Mouse (Mus musculus): ENCODE measurements at regions not wholly inside any gene's neighbourhood (a gene's known extent, or its start where the extent isn't known, plus 50 kb on each side); places are given as distances from the start of the nearest gene placed in this dataset.
"Not testable (repeated sequence)": the region's sequence is repeated elsewhere in the genome, so short reads cannot be mapped to it uniquely, and the experiment has no call there.

GRCm38 (mm10) chr15:92974931-92975330 is 300.0 kb downstream of the Gxylt1 start:
- H3K4me2 ChIP-seq (replicated peaks) = no peak overlapping the region
- H3K9me3 ChIP-seq = no peaks in the 10 kb centered on the region
- no peak overlapping the region for H3K4me3 ChIP-seq
- H3K4me1 ChIP-seq = 0 out of 2 replicates have a peak, but pooled peaks cover 4% of the 10 kb centered on the region
- WGBS = 79% methylated on average over 3 of the region's 3 CpGs
- no peak overlapping the region for H3K27ac ChIP-seq
- H3K9ac ChIP-seq = no peak overlapping the region
- H3K27me3 ChIP-seq = no peaks in the 10 kb centered on the region
- ATAC-seq (ENCODE audit: low FRiP score, low read depth) = no peak
- H3K36me3 ChIP-seq = no peaks in the 10 kb centered on the region

GRCm38 (mm10) chr15:92973651-92974229 is 301.2 kb downstream of the Gxylt1 start:
- 77% methylated on average over 9 of the region's 9 CpGs for WGBS
- Histone ChIP-seq H3K9me3 (no peaks in the 10 kb centered on the region), H3K27me3 (no peaks in the 10 kb centered on the region), H3K4me3 (no peak overlapping the region), H3K4me2 (replicated peaks) (no peak overlapping the region), H3K4me1 (0 out of 2 replicates have a peak, but pooled peaks cover 4% of the 10 kb centered on the region), H3K9ac (no peak overlapping the region), H3K27ac (no peak overlapping the region), H3K36me3 (no peaks in the 10 kb centered on the region)
- ATAC-seq (ENCODE audit: low FRiP score, low read depth) = no peak

- no peaks in the 10 kb centered on the region for H3K9me3 ChIP-seq
- H3K27ac ChIP-seq = no peak overlapping the region
- no peak for ATAC-seq (ENCODE audit: low FRiP score, low read depth)
- WGBS = 90% methylated on average over 1 of the region's 1 CpGs
- H3K9ac ChIP-seq = no peak overlapping the region
- H3K4me2 ChIP-seq (replicated peaks) = no peak overlapping the region
- no peaks in the 10 kb centered on the region for H3K36me3 ChIP-seq
- no peaks in the 10 kb centered on the region for H3K4me1 ChIP-seq
- H3K27me3 ChIP-seq = no peaks in the 10 kb centered on the region
- H3K4me3 ChIP-seq = no peak overlapping the region
Measured at GRCm38 (mm10) chr15:92965556-92965955, 309.4 kb downstream of the Gxylt1 start.

- Histone ChIP-seq H3K36me3 (no peaks in the 10 kb centered on the region), H3K27ac (no peak overlapping the region), H3K9ac (no peak overlapping the region), H3K9me3 (no peaks in the 10 kb centered on the region), H3K4me1 (no peaks in the 10 kb centered on the region), H3K4me3 (no peak overlapping the region), H3K27me3 (no peaks in the 10 kb centered on the region), H3K4me2 (replicated peaks) (no peak overlapping the region)
- WGBS = 78% methylated on average over 3 of the region's 3 CpGs
- ATAC-seq (ENCODE audit: low FRiP score, low read depth) = no peak
Measured at GRCm38 (mm10) chr15:92964901-92965300, 310.1 kb downstream of the Gxylt1 start.

GRCm38 (mm10) chr15:92964131-92964530 is 310.8 kb downstream of the Gxylt1 start:
- no peak for ATAC-seq (ENCODE audit: low FRiP score, low read depth)
- WGBS = 54% methylated on average over 1 of the region's 1 CpGs
- H3K27ac ChIP-seq = no peak overlapping the region

GRCm38 (mm10) chr15:92950912-92951311 is 324.1 kb downstream of the Gxylt1 start:
- WGBS = 86% methylated on average over 3 of the region's 3 CpGs
- not testable (repeated sequence) for H3K9ac ChIP-seq; H3K27ac ChIP-seq; H3K27me3 ChIP-seq; H3K36me3 ChIP-seq; H3K9me3 ChIP-seq; H3K4me2 ChIP-seq (replicated peaks); ATAC-seq (ENCODE audit: low FRiP score, low read depth); H3K4me3 ChIP-seq
- H3K4me1 ChIP-seq = 0 out of 2 replicates have a peak, but pooled peaks cover 11% of the 10 kb centered on the region

More at GRCm38 (mm10) chr15:92964131-92964530, 310.8 kb downstream of the Gxylt1 start:
- H3K9me3 ChIP-seq = no peaks in the 10 kb centered on the region
- no peak overlapping the region for H3K4me3 ChIP-seq
- H3K4me2 ChIP-seq (replicated peaks) = no peak overlapping the region
- no peaks in the 10 kb centered on the region for H3K27me3 ChIP-seq
- no peak overlapping the region for H3K9ac ChIP-seq
- H3K4me1 ChIP-seq = no peaks in the 10 kb centered on the region
- no peaks in the 10 kb centered on the region for H3K36me3 ChIP-seq

GRCm38 (mm10) chr15:92946216-92946615 is 328.8 kb downstream of the Gxylt1 start:
- H3K9me3 ChIP-seq = no peaks in the 10 kb centered on the region
- H3K36me3 ChIP-seq = no peaks in the 10 kb centered on the region
- H3K27me3 ChIP-seq = peaks cover 5% of the 10 kb centered on the region
- no peak overlapping the region for H3K4me3 ChIP-seq
- 0 out of 2 replicates have a peak, but pooled peaks cover under 1% of the 10 kb centered on the region for H3K4me1 ChIP-seq
- no peak overlapping the region for H3K9ac ChIP-seq
- no peak overlapping the region for H3K4me2 ChIP-seq (replicated peaks)
- no peak for ATAC-seq (ENCODE audit: low FRiP score, low read depth)
- no peak overlapping the region for H3K27ac ChIP-seq
- WGBS = 82% methylated on average over 5 of the region's 5 CpGs

GRCm38 (mm10) chr15:92903821-92904220 is 371.2 kb downstream of the Gxylt1 start:
- Histone ChIP-seq H3K4me3 (no peak overlapping the region), H3K27ac (no peak overlapping the region)

GRCm38 (mm10) chr15:92897277-92897676 is 377.7 kb downstream of the Gxylt1 start:
- Histone ChIP-seq H3K27ac (no peak overlapping the region), H3K4me1 (no peaks in the 10 kb centered on the region), H3K36me3 (no peaks in the 10 kb centered on the region), H3K27me3 (no peaks in the 10 kb centered on the region), H3K4me3 (no peak overlapping the region), H3K9me3 (no peaks in the 10 kb centered on the region), H3K4me2 (replicated peaks) (no peak overlapping the region), H3K9ac (no peak overlapping the region)
- ATAC-seq (ENCODE audit: low FRiP score, low read depth) = no peak
- WGBS = 75% methylated on average over 7 of the region's 7 CpGs

More at GRCm38 (mm10) chr15:92903821-92904220, 371.2 kb downstream of the Gxylt1 start:
- 78% methylated on average over 8 of the region's 8 CpGs for WGBS
- Histone ChIP-seq H3K4me2 (replicated peaks) (no peak overlapping the region), H3K9me3 (no peaks in the 10 kb centered on the region), H3K9ac (no peak overlapping the region), H3K4me1 (0 out of 2 replicates have a peak, but pooled peaks cover 2% of the 10 kb centered on the region), H3K27me3 (no peaks in the 10 kb centered on the region), H3K36me3 (no peaks in the 10 kb centered on the region)
- ATAC-seq (ENCODE audit: low FRiP score, low read depth) = no peak

GRCm38 (mm10) chr15:92895836-92896235 is 379.1 kb downstream of the Gxylt1 start:
- Histone ChIP-seq H3K4me2 (replicated peaks) (no peak overlapping the region), H3K9ac (no peak overlapping the region), H3K27me3 (no peaks in the 10 kb centered on the region), H3K36me3 (no peaks in the 10 kb centered on the region), H3K27ac (no peak overlapping the region), H3K4me1 (no peaks in the 10 kb centered on the region), H3K9me3 (no peaks in the 10 kb centered on the region), H3K4me3 (no peak overlapping the region)
- ATAC-seq (ENCODE audit: low FRiP score, low read depth) = no peak
- 66% methylated on average over 4 of the region's 4 CpGs for WGBS

GRCm38 (mm10) chr15:92876438-92876837 is 398.5 kb downstream of the Gxylt1 start:
- Histone ChIP-seq H3K27me3 (no peaks in the 10 kb centered on the region), H3K36me3 (no peaks in the 10 kb centered on the region), H3K9ac (no peak overlapping the region), H3K27ac (no peak overlapping the region), H3K4me1 (no peaks in the 10 kb centered on the region), H3K9me3 (no peaks in the 10 kb centered on the region), H3K4me3 (no peak overlapping the region), H3K4me2 (replicated peaks) (no peak overlapping the region)
- ATAC-seq (ENCODE audit: low FRiP score, low read depth) = no peak
- 66% methylated on average over 5 of the region's 5 CpGs for WGBS

GRCm38 (mm10) chr15:92864106-92864505 is 410.9 kb downstream of the Gxylt1 start:
- Histone ChIP-seq H3K36me3 (no peaks in the 10 kb centered on the region), H3K9ac (no peak overlapping the region), H3K4me3 (no peak overlapping the region), H3K27ac (no peak overlapping the region), H3K4me2 (replicated peaks) (no peak overlapping the region), H3K9me3 (no peaks in the 10 kb centered on the region), H3K4me1 (no peaks in the 10 kb centered on the region), H3K27me3 (no peaks in the 10 kb centered on the region)
- 86% methylated on average over 5 of the region's 5 CpGs for WGBS
- no peak for ATAC-seq (ENCODE audit: low FRiP score, low read depth)

GRCm38 (mm10) chr15:92850854-92851253 is 424.1 kb downstream of the Gxylt1 start:
- no peak overlapping the region for H3K4me3 ChIP-seq
- H3K9ac ChIP-seq = no peak overlapping the region
- 65% methylated on average over 5 of the region's 5 CpGs for WGBS
- H3K36me3 ChIP-seq = no peaks in the 10 kb centered on the region
- no peaks in the 10 kb centered on the region for H3K4me1 ChIP-seq
- no peaks in the 10 kb centered on the region for H3K9me3 ChIP-seq
- H3K27ac ChIP-seq = no peak overlapping the region
- no peak overlapping the region for H3K4me2 ChIP-seq (replicated peaks)
- H3K27me3 ChIP-seq = no peaks in the 10 kb centered on the region
- no peak for ATAC-seq (ENCODE audit: low FRiP score, low read depth)
